Mouse (Mus musculus) thymus, postnatal 4 days (tissue): ENCODE measurements around the gene 5430427O19Rik.

Source experiments
- DNase-seq: peaks from one replicate; pipeline ENCODE4 v3.0.0; 2021

Gene 5430427O19Rik

GRCm38 (mm10) chrX:85869914-85870483 is at the start of gene 5430427O19Rik:
TSS of gene 5430427O19Rik (plus strand) at chrX:85870354.
- no peak for DNase-seq

GRCm38 (mm10) chrX:85827719-85828453 is 42.3 kb upstream of the 5430427O19Rik start:
- DNase-seq, result no peak

GRCm38 (mm10) chrX:85829000-85829399 is 41.2 kb upstream of the 5430427O19Rik start:
- no peak for DNase-seq

GRCm38 (mm10) chrX:85839174-85839573 is 31.0 kb upstream of the 5430427O19Rik start:
- no peak for DNase-seq

GRCm38 (mm10) chrX:85855938-85856337 is 14.2 kb upstream of the 5430427O19Rik start:
- no peak for DNase-seq

- DNase-seq, result no peak
Measured at GRCm38 (mm10) chrX:85857169-85857568, 13.0 kb upstream of the 5430427O19Rik start.

- no peak for DNase-seq
Measured at GRCm38 (mm10) chrX:85868079-85868478, 2.1 kb upstream of the 5430427O19Rik start.

GRCm38 (mm10) chrX:85871371-85872056 is 1.4 kb downstream of the 5430427O19Rik start:
- no peak for DNase-seq

GRCm38 (mm10) chrX:85874367-85874766 is 4.2 kb downstream of the 5430427O19Rik start:
- DNase-seq, result no peak

- DNase-seq, result no peak
Measured at GRCm38 (mm10) chrX:85875951-85876350, 5.8 kb downstream of the 5430427O19Rik start.

GRCm38 (mm10) chrX:85877747-85878146 is 7.6 kb downstream of the 5430427O19Rik start:
- DNase-seq, result no peak

- no peak for DNase-seq
Measured at GRCm38 (mm10) chrX:85878293-85878692, 8.1 kb downstream of the 5430427O19Rik start.

GRCm38 (mm10) chrX:85879198-85879977 is 9.2 kb downstream of the 5430427O19Rik start:
- peak; percentile 26 for DNase-seq

- no peak for DNase-seq
Measured at GRCm38 (mm10) chrX:85886651-85887050, 16.5 kb downstream of the 5430427O19Rik start.

GRCm38 (mm10) chrX:85901195-85901594 is 31.0 kb downstream of the 5430427O19Rik start:
- DNase-seq, result no peak

- peak; percentile 48 for DNase-seq
Measured at GRCm38 (mm10) chrX:85919034-85919433, 48.9 kb downstream of the 5430427O19Rik start.

GRCm38 (mm10) chrX:85932991-85933390 is 62.8 kb downstream of the 5430427O19Rik start:
- DNase-seq, result no peak
